Mouse (Mus musculus) limb, embryonic 15.5 days (tissue): Measurements from ENCODE around the gene Rsrc1. TPM values are rescaled to one million over a fixed set of nuclear protein-coding genes. Genes with fewer than 3 reads are reported as not detected.
"Not testable (repeated sequence)": the region's sequence is repeated elsewhere in the genome, so short reads cannot be mapped to it uniquely, and the experiment has no call there.

Experiments used
- ATAC-seq: fragments of 200-750 bp; cut with Nextera tagmentation; 2 replicates; pipeline ENCODE4 v1.8.0; 2017; ENCODE audit warnings: low read depth, moderate TSS enrichment; ENCODE audit not compliant: insufficient number of reproducible peaks, low FRiP score, low TSS enrichment
- H3K27ac ChIP-seq: fragments of 300-500 bp; sonication (generic); 2 replicates; pipeline ENCODE4 v1.5.1; 2015; ENCODE audit warnings: moderate library complexity, mild to moderate bottlenecking, inconsistent platforms
- H3K27me3 ChIP-seq: fragments of 300-500 bp; sonication (generic); 2 replicates; pipeline ENCODE4 v1.6.1; 2015; ENCODE audit warnings: inconsistent platforms
- H3K36me3 ChIP-seq: fragments of 300-500 bp; sonication (generic); 2 replicates; pipeline ENCODE4 v1.6.1; 2015; ENCODE audit warnings: inconsistent platforms
- H3K4me1 ChIP-seq: fragments of 300-500 bp; sonication (generic); 2 replicates; pipeline ENCODE4 v1.6.1; 2015; ENCODE audit warnings: inconsistent platforms
- H3K4me2 ChIP-seq: fragments of 300-500 bp; sonication (generic); 2 replicates; pipeline ENCODE4 v1.6.1; 2015; ENCODE audit warnings: mild to moderate bottlenecking, inconsistent platforms
- H3K4me3 ChIP-seq: fragments of 300-500 bp; sonication (generic); 2 replicates; pipeline ENCODE4 v1.5.1; 2015; ENCODE audit warnings: mild to moderate bottlenecking, inconsistent platforms
- H3K9ac ChIP-seq: fragments of 300-500 bp; sonication (generic); 2 replicates; pipeline ENCODE4 v1.6.1; 2015; ENCODE audit warnings: inconsistent platforms
- H3K9me3 ChIP-seq: fragments of 300-500 bp; sonication (generic); 2 replicates; pipeline ENCODE4 v1.6.1; 2016; ENCODE audit warnings: inconsistent platforms
- WGBS: fragments of 180-500 bp; shearing (Covaris S2); methylation state at CpG from one replicate; pipeline ENCODE4 v1.1.7; 2015; 5-methylcytosine and 5-hydroxymethylcytosine counted together
- polyA plus RNA-seq: library from polyadenylated mRNA; unstranded; fragments of >200 nt; fragmentation: Nextera tagmentation; extraction: Ambion mirVana; gene quantifications from 2 replicates; pipeline ENCODE4 v1.2.1, GENCODE M21; 2015

Rsrc1 gene
- polyA plus RNA-seq, 1 experiment from 2014 or later = 36.4 TPM

GRCm38 (mm10) chr3:66996820-66997219 lies 15.6 kb downstream of the Rsrc1 start:
- 78% methylated on average over 1 of the region's 1 CpGs for WGBS
- peaks cover 27% of the 10 kb centered on the region for H3K36me3 ChIP-seq

GRCm38 (mm10) chr3:67036387-67037062 lies 55.3 kb downstream of the Rsrc1 start:
- ATAC-seq = no peak
- Histone ChIP-seq H3K9me3 (no peaks in the 10 kb centered on the region), H3K27ac (no peak overlapping the region), H3K4me2 (no peak overlapping the region), H3K4me3 (no peak overlapping the region), H3K27me3 (no peaks in the 10 kb centered on the region), H3K4me1 (no peaks in the 10 kb centered on the region), H3K9ac (no peak overlapping the region), H3K36me3 (no peaks in the 10 kb centered on the region; the same call in 1 of the 2 replicates)
- WGBS = 38% methylated on average over 6 of the region's 6 CpGs

More at GRCm38 (mm10) chr3:66996820-66997219, 15.6 kb downstream of the Rsrc1 start:
- H3K27me3 ChIP-seq = no peaks in the 10 kb centered on the region
- H3K4me1 ChIP-seq = no peaks in the 10 kb centered on the region
- no peaks in the 10 kb centered on the region for H3K9me3 ChIP-seq
- no peak overlapping the region for H3K4me3 ChIP-seq
- no peak overlapping the region for H3K4me2 ChIP-seq
- H3K27ac ChIP-seq = no peak overlapping the region
- ATAC-seq = no peak
- no peak overlapping the region for H3K9ac ChIP-seq

GRCm38 (mm10) chr3:67059755-67060154 lies 78.6 kb downstream of the Rsrc1 start:
- peaks cover 5% of the 10 kb centered on the region; the same call in 1 of the 2 replicates for H3K36me3 ChIP-seq
- H3K4me3 ChIP-seq = no peak overlapping the region
- no peak overlapping the region for H3K4me2 ChIP-seq
- H3K27ac ChIP-seq = no peak overlapping the region
- H3K4me1 ChIP-seq = no peaks in the 10 kb centered on the region
- no peaks in the 10 kb centered on the region for H3K9me3 ChIP-seq
- no peak overlapping the region for H3K9ac ChIP-seq
- no peak for ATAC-seq
- WGBS = 92% methylated on average over 2 of the region's 2 CpGs
- no peaks in the 10 kb centered on the region for H3K27me3 ChIP-seq

GRCm38 (mm10) chr3:67070575-67071488 lies 89.6 kb downstream of the Rsrc1 start:
- H3K36me3 ChIP-seq = no peaks in the 10 kb centered on the region
- H3K27me3 ChIP-seq = no peaks in the 10 kb centered on the region
- H3K4me1 ChIP-seq = no peaks in the 10 kb centered on the region
- 28% methylated on average over 11 of the region's 11 CpGs for WGBS
- H3K9ac ChIP-seq = no peak overlapping the region
- H3K4me2 ChIP-seq = no peak overlapping the region
- H3K9me3 ChIP-seq = no peaks in the 10 kb centered on the region
- no peak for ATAC-seq
- H3K27ac ChIP-seq = no peak overlapping the region
- H3K4me3 ChIP-seq = no peak overlapping the region

GRCm38 (mm10) chr3:67073653-67074052 lies 92.5 kb downstream of the Rsrc1 start:
- not testable (repeated sequence) for H3K4me1 ChIP-seq, H3K27ac ChIP-seq, H3K36me3 ChIP-seq, H3K9me3 ChIP-seq, H3K27me3 ChIP-seq, H3K4me3 ChIP-seq, ATAC-seq, H3K9ac ChIP-seq, H3K4me2 ChIP-seq

GRCm38 (mm10) chr3:67075484-67075883 lies 94.3 kb downstream of the Rsrc1 start:
- ATAC-seq = no peak

GRCm38 (mm10) chr3:67084742-67085141 lies 103.6 kb downstream of the Rsrc1 start:
- no peak for ATAC-seq
- no peaks in the 10 kb centered on the region for H3K36me3 ChIP-seq
- H3K4me3 ChIP-seq = no peak overlapping the region
- H3K27me3 ChIP-seq = no peaks in the 10 kb centered on the region
- no peak overlapping the region for H3K27ac ChIP-seq
- WGBS = 83% methylated on average over 1 of the region's 1 CpGs
- H3K4me2 ChIP-seq = no peak overlapping the region
- H3K9ac ChIP-seq = no peak overlapping the region
- no peaks in the 10 kb centered on the region for H3K9me3 ChIP-seq
- no peaks in the 10 kb centered on the region for H3K4me1 ChIP-seq

More at GRCm38 (mm10) chr3:67075484-67075883, 94.3 kb downstream of the Rsrc1 start:
- no peak overlapping the region for H3K4me3 ChIP-seq
- no peak overlapping the region for H3K4me2 ChIP-seq
- H3K27me3 ChIP-seq = no peaks in the 10 kb centered on the region
- 89% methylated on average over 2 of the region's 2 CpGs for WGBS
- H3K4me1 ChIP-seq = no peaks in the 10 kb centered on the region
- no peak overlapping the region for H3K9ac ChIP-seq
- no peaks in the 10 kb centered on the region for H3K36me3 ChIP-seq
- H3K9me3 ChIP-seq = no peaks in the 10 kb centered on the region; the same call in 1 of the 2 replicates
- no peak overlapping the region for H3K27ac ChIP-seq

- 90% methylated on average over 3 of the region's 3 CpGs for WGBS
- Histone ChIP-seq H3K9me3 (no peaks in the 10 kb centered on the region), H3K4me1 (no peaks in the 10 kb centered on the region), H3K4me3 (no peak overlapping the region), H3K27ac (no peak overlapping the region), H3K9ac (no peak overlapping the region), H3K27me3 (no peaks in the 10 kb centered on the region), H3K36me3 (no peaks in the 10 kb centered on the region; the same call in 1 of the 2 replicates), H3K4me2 (no peak overlapping the region)
- ATAC-seq = no peak
Observed at GRCm38 (mm10) chr3:67108428-67108827, 127.2 kb downstream of the Rsrc1 start.

GRCm38 (mm10) chr3:67116317-67116716 lies 135.1 kb downstream of the Rsrc1 start:
- no peak for ATAC-seq
- 83% methylated on average over 4 of the region's 4 CpGs for WGBS
- no peak overlapping the region for H3K4me3 ChIP-seq
- H3K9ac ChIP-seq = no peak overlapping the region
- no peaks in the 10 kb centered on the region for H3K36me3 ChIP-seq
- H3K27me3 ChIP-seq = no peaks in the 10 kb centered on the region
- no peaks in the 10 kb centered on the region for H3K4me1 ChIP-seq
- H3K4me2 ChIP-seq = no peak overlapping the region
- no peak overlapping the region for H3K27ac ChIP-seq
- no peaks in the 10 kb centered on the region for H3K9me3 ChIP-seq

GRCm38 (mm10) chr3:67132521-67132920 lies 151.3 kb downstream of the Rsrc1 start:
- Histone ChIP-seq H3K4me2 (no peak overlapping the region), H3K9ac (no peak overlapping the region), H3K36me3 (no peaks in the 10 kb centered on the region), H3K9me3 (no peaks in the 10 kb centered on the region), H3K4me1 (no peaks in the 10 kb centered on the region), H3K27me3 (no peaks in the 10 kb centered on the region), H3K27ac (no peak overlapping the region), H3K4me3 (no peak overlapping the region)
- ATAC-seq = no peak
- 81% methylated on average over 3 of the region's 3 CpGs for WGBS

- Histone ChIP-seq H3K36me3 (no peaks in the 10 kb centered on the region), H3K9ac (no peak overlapping the region), H3K27me3 (no peaks in the 10 kb centered on the region), H3K9me3 (no peaks in the 10 kb centered on the region), H3K4me1 (no peaks in the 10 kb centered on the region), H3K4me2 (no peak overlapping the region), H3K27ac (no peak overlapping the region), H3K4me3 (no peak overlapping the region)
- WGBS = 88% methylated on average over 2 of the region's 2 CpGs
- ATAC-seq = no peak
Observed at GRCm38 (mm10) chr3:67135749-67136375, 154.7 kb downstream of the Rsrc1 start.

- ATAC-seq = no peak
- H3K9me3 ChIP-seq = no peaks in the 10 kb centered on the region
- H3K36me3 ChIP-seq = no peaks in the 10 kb centered on the region
- 85% methylated on average over 2 of the region's 2 CpGs for WGBS
- no peak overlapping the region for H3K27ac ChIP-seq
- no peaks in the 10 kb centered on the region for H3K27me3 ChIP-seq
- no peak overlapping the region for H3K4me2 ChIP-seq
- H3K4me3 ChIP-seq = no peak overlapping the region
- H3K4me1 ChIP-seq = no peaks in the 10 kb centered on the region
- no peak overlapping the region for H3K9ac ChIP-seq
Observed at GRCm38 (mm10) chr3:67144952-67145351, 163.8 kb downstream of the Rsrc1 start.
